Mouse (Mus musculus) monocyte, adult 2 months (primary cell): ENCODE results near the gene Scel.
A peak's percentile ranks its signal among the peaks of the same experiment; 100 is the strongest.

Experiments
- DNase-seq, 2 experiments: peaks; one replicate each; pipeline ENCODE4 v3.0.0; 2022; ENCODE audit warnings: low spot score in 2 of 2, low read depth in 1 of 2

Scel gene

DNA sequence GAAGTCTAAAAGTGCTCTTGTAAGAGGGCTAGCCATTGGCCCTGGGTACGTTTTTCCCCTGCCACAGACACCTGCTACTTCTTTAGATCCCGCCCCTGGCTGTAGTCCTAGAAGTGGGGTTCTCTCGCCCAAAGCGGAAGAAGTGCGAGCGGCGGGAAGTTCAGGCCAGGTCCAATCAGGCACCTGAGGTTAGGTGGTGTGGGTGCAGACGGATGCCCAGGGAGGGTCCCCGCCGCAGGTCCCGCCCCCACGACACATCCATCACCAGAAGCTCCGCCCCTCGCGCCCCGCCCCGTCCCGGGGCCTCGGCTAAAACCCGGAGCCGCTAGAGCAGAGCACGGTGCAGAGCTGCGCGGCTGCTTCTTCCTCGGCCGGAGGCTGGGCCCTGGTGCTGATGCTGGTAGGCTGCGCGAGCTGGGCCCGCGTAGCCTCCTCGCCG lies 136.8 kb downstream of the Scel start, which contains the start of gene Slain1:
TSS of gene Slain1 (plus strand) at position 333 of the 439 bp plus-strand sequence.
- peak; percentile 7 to 26 for DNase-seq

DNA sequence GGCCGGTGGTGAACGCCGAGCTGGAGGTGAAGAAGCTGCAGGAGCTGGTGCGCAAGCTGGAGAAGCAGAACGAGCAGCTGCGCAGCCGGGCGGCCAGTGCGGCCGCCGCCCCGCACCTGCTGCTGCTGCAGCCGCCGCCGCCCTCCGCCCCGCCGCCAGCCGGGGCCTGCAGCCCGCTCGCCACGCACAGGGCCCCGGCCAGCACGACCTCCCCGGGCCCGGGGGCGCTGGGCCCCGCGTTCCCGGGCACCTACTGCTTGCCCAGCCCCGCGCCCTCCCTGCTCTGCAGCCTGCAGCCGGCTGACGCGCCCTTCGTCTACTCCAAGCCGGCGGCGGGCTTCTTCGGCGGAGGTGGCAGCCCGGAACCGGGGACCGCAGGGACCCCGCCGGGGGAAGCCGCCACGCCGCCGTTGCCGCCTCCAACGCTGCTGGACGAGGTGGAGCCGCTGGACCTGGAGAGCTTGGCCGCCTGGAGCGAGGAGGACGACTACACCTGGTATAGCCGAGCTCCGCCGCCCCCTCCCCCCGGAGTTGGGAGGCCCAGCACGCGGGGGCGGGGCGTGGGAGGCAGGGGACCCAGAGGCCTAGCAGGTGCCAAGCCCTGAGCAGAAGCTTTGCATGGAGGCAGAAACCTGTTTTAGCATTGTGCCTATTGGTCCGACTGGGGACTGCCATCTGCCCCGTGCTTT lies 137.4 kb downstream of the Scel start:
- DNase-seq, result no peak

DNA sequence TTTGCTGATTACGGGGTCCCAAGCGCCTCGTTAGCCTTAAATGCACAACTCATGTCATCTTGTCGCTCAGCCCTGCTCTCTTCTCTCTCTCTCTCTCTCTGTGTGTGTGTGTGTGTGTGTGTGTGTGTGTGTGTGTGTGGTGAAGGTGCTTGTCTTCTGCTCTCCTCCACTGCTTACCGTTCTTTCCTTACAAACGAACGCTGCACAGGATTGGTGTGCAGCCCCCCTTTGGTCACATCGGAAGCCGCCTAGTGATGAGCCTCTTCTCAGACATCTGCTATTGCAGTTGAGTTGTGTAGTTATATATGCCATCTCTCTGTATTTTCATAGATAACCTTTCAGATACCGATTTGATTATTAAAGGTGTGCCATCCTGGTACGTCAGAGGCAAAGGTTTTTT lies 138.0 kb downstream of the Scel start:
- DNase-seq, result no peak

DNA sequence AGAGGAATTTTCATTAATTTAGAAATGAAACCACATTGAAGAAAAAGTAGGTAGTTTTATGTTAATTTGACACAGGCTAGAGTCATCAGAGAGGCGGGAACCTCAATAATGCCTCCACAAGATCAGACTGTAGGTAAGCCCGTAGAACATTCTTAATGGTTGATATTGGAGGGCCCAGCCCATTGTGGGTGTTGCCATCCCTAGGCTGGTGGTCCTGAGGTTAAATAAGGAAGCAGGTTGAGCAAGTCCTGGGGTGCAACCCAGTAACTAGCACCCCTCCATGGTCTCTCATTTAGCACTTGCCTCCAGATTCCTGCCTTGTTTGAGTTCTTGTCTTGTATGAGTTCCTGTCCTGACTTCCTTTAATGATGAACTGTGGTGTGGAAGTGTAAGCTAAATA lies 138.4 kb downstream of the Scel start:
- DNase-seq, result no peak

DNA sequence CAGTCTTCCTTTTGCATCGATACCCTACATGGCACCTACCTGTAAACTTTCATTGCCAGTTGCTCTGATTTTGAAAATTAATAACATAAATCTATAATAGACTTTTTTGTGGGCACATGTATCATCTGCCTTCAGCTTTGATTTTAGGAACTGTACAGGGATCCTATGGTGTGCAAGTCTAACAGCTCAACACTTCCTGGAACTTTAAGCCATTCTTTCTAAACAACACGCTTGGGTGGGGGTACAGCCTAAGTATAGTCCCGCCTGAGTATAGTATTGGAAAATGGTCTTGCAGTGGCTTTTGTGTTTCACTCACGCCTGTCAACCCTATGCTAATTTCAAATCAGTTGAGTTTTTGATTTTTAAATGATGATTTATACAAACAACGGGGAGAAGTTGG lies 139.4 kb downstream of the Scel start:
- no peak for DNase-seq

DNA sequence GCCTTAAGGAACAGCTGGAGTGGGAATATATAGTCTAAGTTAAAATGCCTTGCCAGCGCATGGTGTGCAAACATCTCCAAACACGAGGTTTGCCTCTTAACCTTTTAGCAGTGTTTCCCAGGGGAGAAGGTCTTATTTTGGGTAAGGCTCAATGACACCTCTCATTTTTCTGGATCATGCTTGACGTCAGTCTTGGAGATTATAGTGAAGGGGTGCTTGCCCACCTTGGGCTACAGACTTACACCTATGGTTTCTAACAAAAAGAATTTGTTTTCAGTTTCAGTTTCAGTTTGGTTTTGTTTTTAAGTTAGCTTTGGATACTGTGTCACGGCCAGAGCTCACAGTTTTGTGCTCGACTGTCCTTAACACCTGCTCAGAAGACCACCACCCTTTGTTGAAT lies 140.7 kb downstream of the Scel start:
- no peak for DNase-seq

DNA sequence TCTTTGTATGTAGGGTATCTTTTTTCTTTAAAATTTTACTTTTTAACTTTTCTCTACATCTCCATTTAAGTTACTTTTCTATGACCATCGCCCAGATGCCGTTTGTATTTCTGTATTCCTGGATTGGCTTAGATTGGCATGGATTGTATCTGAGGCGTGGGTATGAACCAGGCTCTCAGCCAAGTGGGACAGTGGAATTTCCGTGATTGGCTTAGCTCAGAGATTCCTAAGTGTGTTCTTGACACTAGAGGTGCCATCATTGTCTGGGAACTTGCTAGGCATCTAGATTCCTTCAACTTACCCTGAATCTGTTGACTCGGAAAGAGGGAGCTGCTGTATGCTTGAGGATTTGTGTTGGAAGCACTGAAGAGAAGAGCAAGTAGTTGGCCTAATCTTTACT lies 142.3 kb downstream of the Scel start:
- DNase-seq, result no peak

DNA sequence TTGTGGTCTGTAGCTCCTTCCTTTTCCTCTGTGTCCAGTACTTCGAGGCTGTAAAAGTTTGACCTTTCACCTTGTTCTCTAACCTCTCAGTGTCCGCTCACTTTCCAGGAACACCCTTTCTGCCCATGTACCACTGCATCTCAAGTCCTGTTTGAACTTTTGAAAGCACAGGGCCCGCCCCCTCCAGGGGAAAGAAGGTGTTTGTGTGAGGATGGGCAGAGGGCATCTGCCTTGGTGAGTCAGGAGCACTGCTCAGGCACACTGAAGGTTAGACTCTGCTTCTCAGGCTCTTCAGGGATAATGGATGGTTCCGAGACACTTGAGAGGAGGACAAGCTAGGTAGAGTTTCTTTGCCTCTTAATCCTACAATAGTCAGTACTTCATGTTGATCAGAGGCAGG lies 144.7 kb downstream of the Scel start:
- DNase-seq, result no peak
